Mouse (Mus musculus): ENCODE measurements around the gene Sik3.

The Sik3 gene

DNA sequence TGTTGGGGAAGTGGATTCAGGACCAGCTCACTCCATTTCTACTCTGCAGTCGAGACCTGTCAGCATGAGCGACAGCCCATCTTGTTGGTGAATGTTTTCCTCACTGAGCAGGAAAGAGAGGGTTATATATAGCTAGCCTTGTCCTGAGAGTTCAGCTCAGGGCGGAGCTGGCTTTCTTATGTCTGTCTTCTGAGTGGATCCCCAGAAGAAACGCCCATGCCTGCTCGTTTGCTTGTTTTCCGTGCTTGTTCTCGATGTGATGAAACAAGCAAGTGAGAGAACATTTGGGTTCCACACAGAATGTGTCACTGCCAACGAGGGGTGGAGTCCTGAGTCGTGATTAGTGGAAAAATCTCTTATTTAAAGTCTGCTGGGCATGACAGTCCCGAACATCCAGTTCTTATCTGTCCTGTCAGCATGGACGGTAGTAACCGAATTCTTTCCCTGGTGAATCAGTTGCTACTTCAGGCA lies 184.1 kb downstream of the Sik3 start:
- no peak for DNase-seq

GRCm38 (mm10) chr9:46198461-46198860 lies 185.8 kb downstream of the Sik3 start:
- DNase-seq: no peak

DNA sequence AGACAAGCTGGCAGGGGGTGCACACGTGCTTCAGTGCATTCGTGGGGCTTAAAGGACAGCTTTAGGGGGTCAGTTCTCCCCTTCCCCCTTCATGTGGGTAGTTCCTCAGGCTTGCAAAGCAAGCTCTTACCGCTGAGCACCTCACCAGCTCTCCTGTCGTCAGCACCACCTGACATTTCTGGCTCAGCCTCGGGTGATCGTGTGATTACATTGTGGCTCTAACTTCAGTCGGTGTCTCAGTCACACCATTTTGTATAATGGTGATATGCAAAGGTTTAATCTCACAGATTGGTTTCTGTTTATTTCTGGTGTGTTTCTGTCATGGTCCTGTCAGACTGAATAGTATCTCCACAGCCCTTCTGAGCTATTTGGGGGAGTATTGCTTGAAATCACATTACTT lies 186.3 kb downstream of the Sik3 start:
- DNase-seq: no peak

DNA sequence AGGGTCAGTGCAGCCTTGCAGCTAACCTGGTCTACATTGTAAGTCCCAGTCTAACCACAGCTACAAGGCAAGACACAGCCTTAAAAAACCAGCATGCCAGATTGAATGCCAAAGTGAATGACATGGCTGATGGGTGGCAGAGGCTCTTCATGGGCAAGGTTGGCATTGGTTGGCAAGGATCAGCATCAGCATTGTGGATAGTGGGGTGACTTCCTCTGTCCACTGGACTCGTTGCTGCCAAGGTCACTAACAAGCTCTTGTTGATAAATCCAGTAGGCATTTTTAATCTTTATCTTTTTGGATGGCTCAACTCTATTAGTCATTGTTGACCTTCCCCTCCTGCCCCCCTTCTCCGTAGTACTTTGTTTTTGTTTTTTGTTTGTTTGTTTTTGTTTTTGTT lies 187.0 kb downstream of the Sik3 start:
- DNase-seq: no peak

DNA sequence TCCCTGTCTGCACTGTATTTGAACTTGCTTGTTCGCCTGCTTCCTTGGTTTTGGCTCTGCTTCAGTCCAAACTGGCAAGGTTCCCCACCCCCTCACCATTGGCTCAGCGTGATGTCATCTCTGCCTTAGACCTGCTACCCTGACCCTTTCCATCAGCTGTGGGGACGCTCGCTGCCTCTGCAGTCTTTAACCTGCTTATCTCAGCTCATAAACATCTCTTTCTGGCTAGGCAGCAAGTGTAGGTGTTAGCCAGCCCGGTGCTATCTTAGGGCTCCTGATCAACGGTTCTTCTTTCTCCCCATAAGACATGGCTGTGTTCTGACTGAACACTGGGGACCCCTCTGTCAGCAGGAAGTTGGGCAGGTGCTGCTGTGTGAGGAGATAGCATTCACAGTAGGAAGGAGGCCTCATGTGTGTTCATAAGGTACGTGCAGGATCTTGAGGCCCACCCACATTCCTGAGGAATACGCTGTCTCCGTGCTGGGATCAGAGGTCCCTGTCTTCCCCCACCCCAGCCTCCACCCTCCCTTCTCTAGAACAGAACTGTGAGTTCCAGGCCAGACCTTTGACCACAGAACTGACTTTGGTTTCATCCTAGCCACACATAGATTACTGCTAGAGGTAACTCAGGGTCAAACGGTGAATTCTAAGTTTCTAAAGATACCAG lies 194.3 kb downstream of the Sik3 start:
- no peak for DNase-seq

GRCm38 (mm10) chr9:46207501-46207869 lies 194.9 kb downstream of the Sik3 start:
- no peak for DNase-seq

DNA sequence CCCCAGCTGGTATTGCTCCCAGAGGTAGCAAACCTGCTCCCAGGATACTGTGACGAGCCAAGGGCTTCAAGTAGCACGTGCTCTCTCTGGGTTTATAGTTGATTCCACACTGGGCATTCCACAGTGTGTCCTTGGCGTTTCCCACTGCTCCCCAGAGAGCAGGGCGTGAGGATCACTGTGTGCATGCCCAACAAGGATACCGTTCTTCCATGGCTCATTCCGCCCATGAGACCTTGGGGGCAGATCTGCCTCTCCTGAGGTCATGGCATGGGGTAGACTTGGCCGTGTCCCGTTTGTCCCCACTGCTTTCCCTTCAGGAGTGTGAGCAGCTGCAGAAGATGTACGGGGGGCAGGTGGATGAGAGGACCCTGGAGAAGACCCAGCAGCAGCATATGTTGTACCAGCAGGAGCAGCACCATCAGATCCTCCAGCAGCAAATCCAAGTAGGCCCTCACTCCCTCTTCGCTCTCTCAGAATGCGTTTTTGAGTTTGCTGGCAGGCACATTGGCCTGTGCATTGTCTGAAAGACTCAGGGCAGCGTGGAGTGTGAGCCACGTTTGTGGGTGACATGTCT lies 195.9 kb downstream of the Sik3 start:
- DNase-seq: peak; percentile 66

DNA sequence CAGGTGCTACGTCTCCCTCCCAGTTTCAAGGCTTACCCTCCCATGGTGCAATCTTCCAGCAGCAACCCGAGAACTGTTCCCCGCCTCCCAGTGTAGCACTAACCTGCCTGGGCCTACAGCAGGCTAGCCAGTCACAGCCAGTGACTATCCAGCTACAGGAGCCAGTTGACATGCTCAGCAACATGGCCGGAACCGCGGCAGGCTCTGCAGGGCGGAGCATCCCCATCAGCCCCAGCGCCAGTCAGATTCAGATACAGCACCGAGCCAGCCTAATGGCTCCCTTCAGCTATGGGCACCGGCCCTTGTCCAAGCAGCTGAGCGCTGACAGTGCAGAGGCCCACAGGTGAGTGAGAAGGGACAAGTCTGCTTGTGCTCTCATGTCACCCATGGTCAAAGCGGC lies 197.9 kb downstream of the Sik3 start:
- no peak for DNase-seq

DNA sequence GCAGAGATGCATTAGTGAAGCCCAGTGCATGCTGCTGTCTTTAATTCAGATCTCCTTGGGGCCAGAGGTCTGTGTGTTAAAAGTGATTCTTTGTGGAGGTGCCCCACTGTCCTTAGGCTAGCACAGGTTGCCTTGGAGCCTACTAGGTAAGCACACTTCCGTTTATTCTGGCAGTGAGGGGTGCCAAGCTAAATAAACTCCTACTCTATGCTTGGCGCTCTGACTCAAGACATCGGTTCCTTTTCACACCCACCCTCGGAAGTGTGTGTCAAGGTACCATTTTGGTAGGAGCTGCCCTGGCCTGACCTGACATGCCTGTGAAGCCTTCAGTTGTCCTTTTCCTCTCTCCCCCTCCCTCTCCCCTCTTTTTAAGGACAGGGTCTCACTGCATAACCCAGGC lies 201.7 kb downstream of the Sik3 start:
- DNase-seq: no peak

DNA sequence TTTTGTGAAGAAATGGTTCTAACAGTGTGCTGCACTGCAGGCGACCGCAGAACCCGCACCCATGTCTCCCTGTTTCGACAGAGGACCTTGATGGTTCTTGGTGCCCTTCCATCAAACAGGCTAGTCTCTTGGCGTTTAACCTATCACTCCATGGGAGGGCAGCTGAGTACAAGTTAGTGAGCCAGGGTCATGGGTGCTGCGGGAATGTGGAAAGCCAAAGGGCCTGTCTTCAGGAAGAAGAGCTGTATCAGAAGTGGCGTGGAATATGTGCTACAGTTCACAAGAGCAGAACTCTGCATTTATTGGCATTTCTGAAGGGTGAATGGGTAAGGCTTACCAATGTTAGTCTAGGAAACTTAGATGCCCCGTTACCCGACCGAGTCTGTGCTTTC lies 202.3 kb downstream of the Sik3 start:
- no peak for DNase-seq

- DNase-seq: peak; percentile 73
These were observed 203.0 kb downstream of the Sik3 start for GRCm38 (mm10) chr9:46215338-46216322.

- no peak for DNase-seq
These were observed 204.3 kb downstream of the Sik3 start for GRCm38 (mm10) chr9:46216744-46217470.

- DNase-seq: no peak
These were observed 205.6 kb downstream of the Sik3 start for GRCm38 (mm10) chr9:46218176-46218575.

GRCm38 (mm10) chr9:46223090-46223489 lies 210.5 kb downstream of the Sik3 start:
- no peak for DNase-seq

GRCm38 (mm10) chr9:46224101-46224500 lies 211.5 kb downstream of the Sik3 start:
- DNase-seq: no peak

DNA sequence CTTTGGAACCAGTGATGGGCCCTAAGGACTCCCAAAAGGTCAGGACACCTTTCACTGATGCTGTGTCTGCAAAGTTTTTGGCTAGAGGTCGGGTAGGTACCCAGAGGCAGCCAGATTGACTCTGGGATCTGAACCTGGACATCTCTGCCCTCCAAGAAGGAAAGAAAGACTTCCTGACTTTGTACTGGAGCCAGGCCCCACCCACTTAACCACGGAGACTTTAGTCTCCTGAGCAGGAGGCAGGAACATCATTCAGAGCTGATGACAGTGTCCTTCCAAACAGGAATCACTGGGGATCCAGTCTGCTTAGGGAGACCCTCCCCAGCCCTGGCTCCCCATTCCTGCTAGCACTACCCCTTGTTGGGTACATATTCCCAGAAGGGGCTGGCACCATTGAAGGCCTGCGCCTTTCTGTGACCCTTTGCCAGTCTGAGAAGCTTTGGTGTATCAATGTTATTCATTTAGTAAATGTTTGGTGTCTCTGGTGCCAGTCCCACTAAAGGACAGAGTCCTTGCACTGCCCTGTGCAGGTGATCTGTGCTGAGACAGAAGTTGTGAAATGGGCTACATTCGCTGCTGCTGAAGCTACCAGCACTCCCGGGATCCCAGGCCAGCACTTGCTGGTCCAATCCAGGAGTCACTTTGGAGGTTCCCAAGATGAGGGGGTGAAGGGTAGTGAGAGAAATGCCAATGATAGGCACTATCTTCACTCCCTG lies 212.5 kb downstream of the Sik3 start:
- DNase-seq: no peak

GRCm38 (mm10) chr9:46227064-46227614 lies 214.5 kb downstream of the Sik3 start:
- no peak for DNase-seq

GRCm38 (mm10) chr9:46228491-46228890 lies 215.9 kb downstream of the Sik3 start, which contains the start of gene Apoa1:
Gene Apoa1 (plus strand): TSS chr9:46228580.
- DNase-seq: no peak

- peak; percentile 96 for DNase-seq
These were observed 217.2 kb downstream of the Sik3 start for GRCm38 (mm10) chr9:46229573-46230449.

- DNase-seq: no peak
These were observed 217.9 kb downstream of the Sik3 start for GRCm38 (mm10) chr9:46230450-46230975.

DNA sequence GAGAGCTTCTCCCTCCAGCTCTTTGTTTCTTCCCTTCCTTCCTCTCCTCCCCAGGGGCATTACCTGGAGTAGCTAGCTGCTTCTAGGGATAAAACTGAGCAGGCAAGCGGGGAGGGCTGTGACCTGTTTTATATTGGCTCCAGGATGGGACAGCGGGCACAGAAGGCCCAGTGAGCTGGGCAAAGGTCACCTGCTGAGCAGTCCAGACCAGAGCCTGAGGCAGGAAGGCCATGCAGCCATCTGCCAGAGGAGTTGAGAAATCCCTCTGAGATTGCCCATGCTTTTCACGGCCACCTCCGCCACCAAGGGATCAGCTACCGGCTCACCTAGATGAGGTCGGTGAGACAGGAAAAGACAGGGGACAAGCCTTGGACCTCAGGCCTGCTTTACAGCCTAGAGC lies 222.6 kb downstream of the Sik3 start:
- no peak for DNase-seq
